Mouse (Mus musculus) embryonic facial prominence, embryonic 12.5 days (tissue): ENCODE results near the gene Dynll1. TPM values are rescaled to one million over a fixed set of nuclear protein-coding genes. Genes with fewer than 3 reads are reported as not detected.

Experiments
- ATAC-seq: fragments of 200-750 bp; cut with Nextera tagmentation; 2 replicates; pipeline ENCODE4 v1.8.0; 2017; ENCODE audit not compliant: insufficient number of reproducible peaks, insufficient read depth, low FRiP score, low TSS enrichment
- H3K27ac ChIP-seq: fragments of 300-500 bp; sonication (generic); 2 replicates; pipeline ENCODE4 v1.5.1; 2016; ENCODE audit warnings: mild to moderate bottlenecking
- H3K27me3 ChIP-seq: fragments of 300-500 bp; sonication (generic); 2 replicates; pipeline ENCODE4 v1.6.1; 2016; ENCODE audit warnings: mild to moderate bottlenecking, moderate library complexity
- H3K36me3 ChIP-seq: fragments of 300-500 bp; sonication (generic); 2 replicates; pipeline ENCODE4 v1.6.1; 2016; ENCODE audit warnings: mild to moderate bottlenecking
- H3K4me1 ChIP-seq: fragments of 300-500 bp; sonication (generic); 2 replicates; pipeline ENCODE4 v1.6.1; 2016
- H3K4me2 ChIP-seq: fragments of 300-500 bp; sonication (generic); replicated peaks from 2 replicates; pipeline ENCODE4 v1.6.1; 2016; ENCODE audit warnings: mild to moderate bottlenecking, moderate library complexity
- H3K4me3 ChIP-seq: fragments of 300-500 bp; sonication (generic); 2 replicates; pipeline ENCODE4 v1.5.1; 2016; ENCODE audit warnings: mild to moderate bottlenecking
- H3K9ac ChIP-seq: fragments of 300-500 bp; sonication (generic); 2 replicates; pipeline ENCODE4 v1.6.1; 2016; ENCODE audit warnings: mild to moderate bottlenecking, moderate library complexity
- H3K9me3 ChIP-seq: fragments of 300-500 bp; sonication (generic); 2 replicates; pipeline ENCODE4 v1.6.1; 2016; ENCODE audit warnings: mild to moderate bottlenecking, moderate library complexity
- WGBS: fragments of 180-500 bp; shearing (Covaris S2); methylation state at CpG from one replicate; pipeline ENCODE4 v1.1.7; 2016; 5-methylcytosine and 5-hydroxymethylcytosine counted together
- polyA plus RNA-seq: library from polyadenylated mRNA; unstranded; fragments of >200 nt; fragmentation: Nextera tagmentation; extraction: Ambion mirVana; gene quantifications from 2 replicates; pipeline ENCODE4 v1.2.1, GENCODE M21; 2016

The Dynll1 gene
- polyA plus RNA-seq, 1 experiment from 2014 or later = 1,589 TPM

DNA sequence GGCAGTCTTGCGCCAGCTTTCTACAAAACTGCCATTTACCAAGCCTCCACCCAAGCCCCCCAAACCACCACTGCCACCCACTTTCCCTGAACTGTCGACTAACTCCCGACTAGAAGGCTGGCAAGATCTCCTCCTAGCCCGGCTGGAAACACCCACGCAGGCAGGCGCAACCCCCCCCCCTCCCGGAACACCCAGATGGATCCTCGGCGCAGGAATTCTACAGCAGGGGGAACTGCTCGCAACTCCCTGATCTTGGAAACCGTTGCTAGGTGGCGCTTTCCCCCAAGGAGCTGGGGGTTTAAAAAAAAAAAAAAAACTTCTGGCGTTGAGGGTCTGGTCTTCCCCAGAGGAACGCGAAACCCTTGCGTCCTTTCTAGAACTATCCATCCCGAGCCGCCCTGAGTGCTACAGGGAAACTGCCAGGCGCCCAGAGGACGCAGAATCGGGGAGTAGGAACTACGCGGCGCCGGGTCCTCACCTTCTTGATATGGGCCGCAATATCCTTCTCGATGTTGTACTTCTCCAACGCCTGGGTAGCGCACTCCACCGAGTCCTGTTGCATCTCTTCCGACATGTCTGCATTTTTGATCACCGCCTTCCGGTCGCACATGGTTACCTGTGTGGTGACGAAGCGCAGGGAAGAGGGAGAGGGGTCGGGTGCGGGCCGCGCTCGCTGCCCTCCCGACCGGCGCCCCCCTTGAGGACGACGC, 609 bp downstream of the Dynll1 start:
- peaks cover 22% of the 10 kb centered on the region for H3K4me1 ChIP-seq
- no peak for ATAC-seq
- under 1% methylated on average over 46 of the region's 46 CpGs for WGBS
- peak overlapping the region; percentile 96 for H3K27ac ChIP-seq
- H3K27me3 ChIP-seq = no peaks in the 10 kb centered on the region
- peak overlapping the region; percentile 74 for H3K4me2 ChIP-seq
- no peaks in the 10 kb centered on the region for H3K9me3 ChIP-seq
- peak overlapping the region; percentile 96 for H3K4me3 ChIP-seq
- H3K36me3 ChIP-seq = peaks cover 38% of the 10 kb centered on the region
- peak overlapping the region; percentile 84 for H3K9ac ChIP-seq

DNA sequence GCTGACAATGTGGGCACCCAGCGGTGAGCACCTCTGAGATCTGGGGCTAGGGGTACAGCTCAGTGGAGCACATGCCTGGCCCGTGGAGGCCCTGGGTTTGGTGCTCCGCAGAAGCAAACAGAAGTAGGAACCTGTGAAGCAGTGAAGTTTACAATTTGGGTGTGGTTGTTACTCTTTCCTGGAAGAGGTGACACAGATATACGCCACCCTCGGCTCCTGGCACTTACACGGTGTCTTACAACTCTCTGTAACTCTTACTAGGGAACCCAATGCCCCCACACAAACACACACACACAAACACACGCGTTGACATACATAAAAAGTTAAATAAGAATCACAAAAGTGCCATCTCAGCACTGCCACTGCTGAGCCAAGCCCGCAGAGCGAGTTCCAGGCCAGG, 4.5 kb downstream of the Dynll1 start:
- ATAC-seq = no peak
- Histone ChIP-seq H3K27ac (no peak overlapping the region), H3K36me3 (peaks cover 59% of the 10 kb centered on the region), H3K4me1 (peaks cover 17% of the 10 kb centered on the region), H3K27me3 (no peaks in the 10 kb centered on the region), H3K9ac (no peak overlapping the region), H3K9me3 (no peaks in the 10 kb centered on the region), H3K4me2 (no peak overlapping the region), H3K4me3 (no peak overlapping the region)
- WGBS = 88% methylated on average over 10 of the region's 10 CpGs

DNA sequence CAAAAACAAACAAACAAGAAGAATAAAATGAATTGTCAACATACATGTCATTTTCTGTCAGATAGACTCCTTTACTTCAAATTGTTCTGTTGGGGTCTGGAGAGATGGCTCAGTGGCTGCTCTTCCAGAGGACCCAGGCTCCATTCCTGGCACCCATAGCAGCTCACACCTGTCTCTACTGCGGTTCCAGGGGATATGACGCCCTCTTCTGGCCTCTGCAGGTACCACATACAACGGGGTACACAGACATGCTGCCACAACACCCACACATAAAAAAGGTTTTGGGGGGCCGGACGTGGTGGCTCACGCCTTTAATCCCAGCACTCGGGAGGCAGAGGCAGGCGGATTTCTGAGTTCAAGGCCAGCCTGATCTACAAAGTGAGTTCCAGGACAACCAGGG, 6.6 kb downstream of the Dynll1 start:
- peaks cover 12% of the 10 kb centered on the region for H3K4me1 ChIP-seq
- no peak overlapping the region for H3K4me3 ChIP-seq
- no peak overlapping the region for H3K9ac ChIP-seq
- no peak overlapping the region for H3K27ac ChIP-seq
- WGBS = 92% methylated on average over 8 of the region's 8 CpGs
- no peaks in the 10 kb centered on the region for H3K9me3 ChIP-seq
- ATAC-seq = no peak
- no peaks in the 10 kb centered on the region for H3K27me3 ChIP-seq
- H3K4me2 ChIP-seq = no peak overlapping the region
- H3K36me3 ChIP-seq = peaks cover 76% of the 10 kb centered on the region

DNA sequence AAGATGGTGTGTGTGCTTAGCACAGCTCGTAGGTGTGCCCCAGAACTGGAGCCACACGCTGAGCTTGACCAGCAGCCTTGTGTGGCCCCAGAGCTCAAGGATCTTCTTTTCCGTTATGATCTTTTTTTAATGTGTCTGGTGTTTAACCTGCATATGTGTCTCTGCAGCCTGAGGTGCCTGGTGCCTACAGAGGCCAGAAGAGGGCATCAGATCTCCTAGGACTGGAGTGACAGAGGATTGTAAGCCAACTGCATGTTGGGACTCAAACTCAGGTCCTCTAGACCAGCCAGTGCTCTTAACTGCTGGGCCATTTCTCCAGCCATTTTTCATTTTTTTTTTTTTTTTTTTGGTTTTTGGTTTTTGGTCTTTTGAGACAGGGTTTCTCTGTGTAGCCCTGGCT, 16.1 kb downstream of the Dynll1 start:
- no peak overlapping the region for H3K4me2 ChIP-seq
- H3K4me1 ChIP-seq = peaks cover 4% of the 10 kb centered on the region
- no peaks in the 10 kb centered on the region for H3K27me3 ChIP-seq
- ATAC-seq = no peak
- WGBS = 87% methylated on average over 3 of the region's 3 CpGs
- no peak overlapping the region for H3K27ac ChIP-seq
- no peak overlapping the region for H3K9ac ChIP-seq
- no peak overlapping the region for H3K4me3 ChIP-seq
- H3K36me3 ChIP-seq = peaks cover 45% of the 10 kb centered on the region
- H3K9me3 ChIP-seq = no peaks in the 10 kb centered on the region

DNA sequence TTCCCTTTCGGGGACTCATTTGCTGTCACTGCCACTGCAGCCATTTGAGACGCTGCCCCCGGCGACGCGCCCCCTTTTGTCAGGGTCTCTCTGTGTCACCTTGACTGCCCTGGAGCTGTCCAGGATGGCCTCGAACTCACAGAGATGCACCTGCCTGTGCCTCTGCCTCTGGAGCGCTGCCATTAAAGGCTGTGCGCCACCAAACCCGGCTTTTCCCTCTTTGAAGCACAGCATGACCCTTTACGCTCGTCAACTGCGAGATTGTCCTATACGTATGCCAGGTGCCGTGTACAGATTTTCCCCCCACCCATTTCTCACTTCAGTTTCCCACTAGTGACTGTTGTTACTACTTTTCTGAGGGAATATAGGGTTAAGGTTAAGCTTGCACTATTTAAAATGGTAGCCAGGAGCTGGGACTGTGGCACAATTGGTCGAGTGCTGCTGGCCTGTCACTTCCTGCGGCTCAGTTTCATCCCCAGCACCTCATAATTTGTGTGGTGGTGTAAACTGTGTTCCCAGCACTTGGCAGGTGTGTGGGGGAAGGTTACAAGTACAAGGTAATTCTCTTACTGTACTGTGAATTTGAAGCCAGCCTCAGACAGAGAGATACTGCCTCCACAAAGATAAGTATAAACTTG, 20.6 kb downstream of the Dynll1 start:
- peaks cover 4% of the 10 kb centered on the region for H3K4me1 ChIP-seq
- peaks cover 20% of the 10 kb centered on the region for H3K36me3 ChIP-seq
- no peaks in the 10 kb centered on the region for H3K9me3 ChIP-seq
- H3K27me3 ChIP-seq = no peaks in the 10 kb centered on the region
- no peak for ATAC-seq
- H3K27ac ChIP-seq = 0 out of 2 replicates have a peak overlapping the region, but pooled peaks have one; percentile 12
- H3K4me2 ChIP-seq = peak overlapping the region; percentile 78
- 8% methylated on average over 17 of the region's 17 CpGs for WGBS
- H3K4me3 ChIP-seq = peak overlapping the region; percentile 83
- H3K9ac ChIP-seq = peak overlapping the region; percentile 70

DNA sequence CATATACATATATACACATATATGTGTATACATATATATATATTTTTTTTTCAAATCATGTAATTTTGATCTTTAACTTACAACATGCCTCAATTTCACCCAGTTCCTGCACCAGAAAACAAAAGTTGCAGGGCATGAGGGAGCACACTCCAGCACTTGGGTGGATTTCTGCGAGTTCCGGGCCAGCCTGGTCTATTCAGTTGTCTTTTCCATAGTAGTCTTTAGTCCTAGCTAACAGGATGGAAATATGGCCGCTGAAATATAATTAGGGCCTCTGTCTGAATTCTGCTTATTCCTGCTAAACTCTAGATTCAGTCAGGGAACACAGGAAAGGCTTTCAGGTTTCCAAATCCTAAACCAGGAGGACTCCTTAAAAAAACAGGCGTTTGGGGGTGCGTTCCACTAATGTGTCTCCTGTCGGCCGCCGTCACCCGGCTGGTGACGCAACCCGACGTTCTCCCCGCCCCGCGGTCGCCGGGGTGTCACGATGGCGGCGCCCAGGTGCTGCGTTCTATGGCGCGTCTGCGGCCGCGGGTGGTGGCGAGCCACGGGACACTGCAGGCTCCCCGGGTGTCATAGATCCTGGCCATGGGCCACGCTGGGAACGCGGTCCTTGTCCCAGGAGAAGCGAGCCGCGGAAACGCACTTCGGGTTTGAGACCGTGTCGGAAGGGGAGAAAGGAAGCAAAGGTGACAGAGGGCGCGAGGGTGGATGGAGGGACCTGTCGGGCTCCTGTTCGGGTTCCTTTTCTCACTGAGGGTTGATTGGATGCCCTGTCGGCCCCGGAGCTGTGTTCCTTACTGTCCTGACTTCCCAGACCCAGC, 21.4 kb downstream of the Dynll1 start, which contains the start of gene Coq5:
Gene Coq5, plus strand, starts transcription at position 441 of the 824 bp plus-strand sequence.
- Histone ChIP-seq H3K4me1 (peaks cover 4% of the 10 kb centered on the region), H3K36me3 (peaks cover 15% of the 10 kb centered on the region), H3K4me3 (peak within 1 kb of the TSS; percentile 83), H3K27me3 (no peaks in the 10 kb centered on the region), H3K4me2 (peak within 1 kb of the TSS; percentile 78), H3K9me3 (no peaks in the 10 kb centered on the region), H3K9ac (peak within 1 kb of the TSS; percentile 70), H3K27ac (0 out of 2 replicates have a peak within 1 kb of the TSS, but pooled peaks have one; percentile 12)
- WGBS = 3% methylated on average over 45 of the region's 45 CpGs
- ATAC-seq = 0 out of 2 replicates have a peak, but pooled peaks have one; percentile 49

DNA sequence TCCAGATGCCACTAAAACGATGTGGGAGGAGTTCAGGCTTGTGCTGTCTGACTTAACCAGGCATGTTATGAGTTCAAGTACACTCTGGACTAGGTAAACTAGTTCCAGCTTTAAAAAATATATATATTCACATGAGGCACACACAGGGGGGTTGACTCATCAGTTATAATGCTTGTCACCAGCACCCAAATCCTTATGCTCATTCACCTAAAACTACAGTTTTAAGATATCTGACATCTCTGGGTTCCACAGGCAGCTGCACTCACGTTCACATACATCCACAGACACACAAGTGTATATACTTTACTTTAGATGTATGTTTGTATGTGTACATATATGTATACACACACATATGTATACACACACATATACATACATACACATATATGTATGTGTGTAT, 22.0 kb downstream of the Dynll1 start:
- H3K4me3 ChIP-seq = no peak overlapping the region
- H3K4me2 ChIP-seq = no peak overlapping the region
- H3K36me3 ChIP-seq = peaks cover 8% of the 10 kb centered on the region; the same call in 1 of the 2 replicates
- H3K9ac ChIP-seq = no peak overlapping the region
- H3K4me1 ChIP-seq = peaks cover 4% of the 10 kb centered on the region
- WGBS = 58% methylated on average over 2 of the region's 2 CpGs
- no peaks in the 10 kb centered on the region for H3K27me3 ChIP-seq
- H3K27ac ChIP-seq = no peak overlapping the region
- ATAC-seq = no peak
- H3K9me3 ChIP-seq = no peaks in the 10 kb centered on the region

DNA sequence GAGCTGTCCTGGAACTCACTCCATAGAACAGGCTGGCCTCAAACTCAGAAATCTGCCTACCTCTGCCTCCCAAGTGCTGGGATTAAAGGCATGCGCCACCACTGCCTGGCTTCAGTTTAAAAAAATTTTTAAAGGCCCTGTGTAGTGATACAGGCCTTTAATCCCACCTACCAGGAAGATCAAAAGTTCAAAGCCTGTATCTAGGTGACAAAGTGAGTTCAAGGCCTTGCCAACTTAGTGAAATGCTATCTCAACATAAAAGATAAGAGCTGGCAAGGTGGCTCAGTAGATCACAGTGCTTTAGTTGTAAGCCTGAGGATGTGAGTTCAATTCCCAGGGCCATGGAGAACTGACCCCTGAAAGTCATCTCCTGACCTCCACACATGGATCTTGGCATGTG, 22.7 kb downstream of the Dynll1 start:
- Histone ChIP-seq H3K27me3 (no peaks in the 10 kb centered on the region), H3K9me3 (no peaks in the 10 kb centered on the region), H3K36me3 (0 out of 2 replicates have a peak, but pooled peaks cover under 1% of the 10 kb centered on the region), H3K9ac (no peak overlapping the region), H3K4me2 (no peak overlapping the region), H3K4me1 (peaks cover 9% of the 10 kb centered on the region), H3K27ac (no peak overlapping the region), H3K4me3 (no peak overlapping the region)
- 79% methylated on average over 1 of the region's 1 CpGs for WGBS
- ATAC-seq = no peak

DNA sequence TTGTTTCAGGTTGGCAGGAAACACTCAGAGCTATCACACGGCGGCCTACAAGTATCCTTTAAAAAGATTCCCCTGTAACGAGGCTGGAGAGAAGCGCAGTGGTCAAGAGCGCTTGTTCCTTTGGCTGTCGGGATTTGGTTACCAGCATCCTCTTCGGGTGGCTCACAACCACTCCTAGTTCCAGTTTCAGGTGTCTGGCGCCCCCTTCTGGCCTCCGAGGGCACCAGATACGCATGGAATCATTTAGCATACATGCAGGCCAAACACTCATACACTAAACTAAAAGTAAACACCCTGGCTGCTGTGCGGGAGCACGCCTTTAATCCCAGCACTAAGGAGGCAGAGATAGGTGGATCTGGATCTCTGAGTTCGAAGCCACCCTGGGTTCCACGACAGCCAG, 24.8 kb downstream of the Dynll1 start:
- ATAC-seq = no peak
- WGBS = 31% methylated on average over 14 of the region's 14 CpGs
- H3K4me3 ChIP-seq = 0 out of 2 replicates have a peak overlapping the region, but pooled peaks have one; percentile 1

DNA sequence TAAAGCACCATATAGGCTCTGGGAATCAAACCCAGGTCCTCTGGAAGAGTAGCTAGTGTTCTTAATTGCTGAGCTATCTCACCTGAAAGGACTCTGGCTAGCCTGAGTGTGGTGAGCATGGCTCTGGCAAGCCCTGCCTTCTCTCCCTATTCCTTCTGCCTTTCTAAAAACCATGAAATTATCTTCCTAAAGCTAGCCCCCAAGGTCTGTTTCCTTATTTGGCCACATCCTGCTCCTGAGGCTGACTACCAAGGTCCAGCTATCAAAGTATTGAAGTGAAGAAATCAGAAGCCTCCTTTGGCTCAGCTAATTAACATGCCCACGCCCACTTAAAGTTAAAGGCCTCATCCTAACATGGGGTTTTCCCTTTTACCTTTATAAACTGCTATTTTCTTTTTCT, 26.0 kb downstream of the Dynll1 start:
- no peak overlapping the region for H3K27ac ChIP-seq
- peaks cover 22% of the 10 kb centered on the region for H3K4me1 ChIP-seq
- ATAC-seq = no peak
- H3K4me2 ChIP-seq = no peak overlapping the region
- H3K36me3 ChIP-seq = no peaks in the 10 kb centered on the region
- no peak overlapping the region for H3K9ac ChIP-seq
- H3K9me3 ChIP-seq = no peaks in the 10 kb centered on the region
- H3K4me3 ChIP-seq = no peak overlapping the region
- 83% methylated on average over 1 of the region's 1 CpGs for WGBS
- H3K27me3 ChIP-seq = no peaks in the 10 kb centered on the region

More for the DNA sequence above, 24.8 kb downstream of the Dynll1 start:
- H3K27ac ChIP-seq = no peak overlapping the region
- peaks cover 14% of the 10 kb centered on the region for H3K4me1 ChIP-seq
- no peak overlapping the region for H3K9ac ChIP-seq
- H3K9me3 ChIP-seq = no peaks in the 10 kb centered on the region
- no peak overlapping the region for H3K4me2 ChIP-seq
- H3K36me3 ChIP-seq = no peaks in the 10 kb centered on the region
- no peaks in the 10 kb centered on the region for H3K27me3 ChIP-seq

DNA sequence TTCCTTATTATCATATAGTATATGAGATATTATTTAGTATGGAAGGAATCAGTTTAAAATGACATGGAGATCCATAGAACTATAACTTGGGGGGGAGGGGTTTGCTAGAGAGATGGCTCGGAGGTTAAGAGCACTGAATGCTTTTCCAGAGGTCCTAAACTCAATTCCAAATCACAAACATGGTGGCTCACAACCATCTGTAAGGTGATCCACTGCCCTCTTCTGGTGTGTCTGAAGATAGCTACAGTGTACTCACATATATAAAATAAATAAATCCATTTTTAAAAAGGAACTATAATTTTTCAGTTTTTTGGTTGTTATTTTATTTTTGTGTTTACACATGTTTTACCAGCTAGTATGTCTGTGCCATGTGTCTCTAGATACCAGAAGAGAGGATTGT, 26.4 kb downstream of the Dynll1 start:
- H3K36me3 ChIP-seq = peaks cover 3% of the 10 kb centered on the region; the same call in 1 of the 2 replicates
- H3K4me1 ChIP-seq = peaks cover 26% of the 10 kb centered on the region
- no peak overlapping the region for H3K9ac ChIP-seq
- H3K27ac ChIP-seq = no peak overlapping the region
- no peaks in the 10 kb centered on the region for H3K9me3 ChIP-seq
- H3K27me3 ChIP-seq = no peaks in the 10 kb centered on the region
- ATAC-seq = no peak
- WGBS = 69% methylated on average over 1 of the region's 1 CpGs
- H3K4me3 ChIP-seq = no peak overlapping the region
- H3K4me2 ChIP-seq = no peak overlapping the region
